Mouse (Mus musculus): Measurements from ENCODE around the gene Mall. TPM values are rescaled to one million over a fixed set of nuclear protein-coding genes. Genes with fewer than 3 reads are reported as not detected.

Gene Mall
- total RNA-seq (2014; rRNA removed) (0.46 and 1.3 TPM in 2 replicates), polyA plus RNA-seq (2015; fragmentation: Nextera tagmentation; extraction: Ambion mirVana) (0.34 and 0.52 TPM in 2 replicates)

DNA sequence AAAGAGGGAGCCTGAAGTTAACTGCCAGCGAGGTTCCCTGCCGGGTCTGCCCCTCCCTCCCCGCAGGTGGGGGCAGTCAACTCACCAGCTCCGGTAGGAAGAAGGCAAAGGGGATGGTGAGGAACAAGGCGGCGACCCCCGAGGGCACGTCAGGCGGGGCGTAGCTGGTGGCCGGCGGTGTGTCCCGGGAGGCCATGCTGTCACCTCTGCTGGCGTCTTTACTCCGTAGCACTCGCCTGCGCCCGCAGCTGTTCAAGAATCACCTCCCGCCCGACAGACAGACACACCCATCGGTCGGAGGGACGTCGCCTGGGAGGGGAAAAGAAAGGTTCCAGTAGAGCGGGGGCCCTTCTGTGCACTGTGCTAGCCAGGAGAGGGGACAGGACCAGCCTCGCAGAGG lies at the start of gene Mall:
Mall (minus strand) TSS at position 262 of the 400 bp plus-strand sequence.
- no peaks in the 10 kb centered on the region for H3K4me1 ChIP-seq (ENCODE audit: insufficient read depth)
- no peak for TF ChIP-seq CTCF (IDR thresholded peaks at IDR 0.05; ENCODE audit: low read depth)
- H3K9me3 ChIP-seq (ENCODE audit: low read length), result no peaks in the 10 kb centered on the region
- peaks cover 5% of the 10 kb centered on the region for H3K27me3 ChIP-seq (ENCODE audit: insufficient read depth, low read length)
- 0 out of 2 replicates have a peak within 1 kb of the TSS, but pooled peaks have one; percentile 17 for H3K4me2 ChIP-seq (ENCODE audit: low read depth)
- H3K4me3 ChIP-seq (ENCODE audit: low read depth, low read length), result no peak within 1 kb of the TSS
- H3K9ac ChIP-seq, result no peak within 1 kb of the TSS
- H3K36me3 ChIP-seq (ENCODE audit: insufficient read depth), result no peaks in the 10 kb centered on the region
- ATAC-seq (no peak), DNase-seq (no peak)
- no peak within 1 kb of the TSS for H3K27ac ChIP-seq (ENCODE audit: low read depth, low read length)
- WGBS, result 2% methylated on average over 26 of the region's 26 CpGs

DNA sequence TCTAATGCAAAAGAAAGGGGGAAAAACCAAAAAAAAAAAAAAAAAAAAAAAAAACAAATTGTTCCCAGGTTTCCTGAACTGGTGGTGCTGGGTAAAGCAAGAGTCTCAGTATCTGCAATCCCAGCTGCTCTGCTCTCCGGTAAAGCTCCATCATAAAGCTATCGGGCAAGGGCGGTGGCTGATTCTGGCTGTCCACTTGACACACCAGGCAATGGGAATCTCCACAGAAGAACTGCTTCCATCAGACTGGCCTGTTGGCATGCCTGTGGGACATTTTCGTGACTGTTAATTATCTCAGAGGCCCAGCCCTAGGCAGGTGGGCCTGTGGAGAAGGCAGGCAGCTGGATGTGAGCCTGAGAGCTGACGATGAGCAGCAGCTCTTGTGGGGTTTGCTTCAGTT lies 48.7 kb upstream of the Mall start:
- no peak for TF ChIP-seq CTCF (IDR thresholded peaks at IDR 0.05; ENCODE audit: low read depth)
- no peak for ATAC-seq

DNA sequence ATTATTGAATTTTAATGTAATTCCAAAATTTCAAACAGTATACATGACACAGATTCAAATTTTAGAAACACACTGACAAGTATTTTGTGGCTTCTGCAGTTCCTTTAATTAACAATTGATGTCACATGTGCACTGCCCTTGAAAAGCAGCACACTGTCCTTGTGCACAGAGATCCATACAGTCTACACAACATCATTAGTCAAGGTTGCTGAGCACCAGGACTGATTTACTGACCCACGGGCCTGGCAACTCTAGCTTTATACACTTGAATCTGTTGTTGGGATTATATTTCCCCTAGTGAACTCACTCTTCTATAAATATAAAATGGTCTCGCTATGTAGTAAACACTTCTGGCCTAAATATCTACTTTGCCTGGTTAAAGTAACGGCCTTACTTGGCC lies 45.3 kb upstream of the Mall start:
- ATAC-seq, result no peak

More for the DNA sequence above, 48.7 kb upstream of the Mall start:
- H3K36me3 ChIP-seq (ENCODE audit: insufficient read depth), result peaks cover 12% of the 10 kb centered on the region; the same call in 1 of the 2 replicates
- H3K4me1 ChIP-seq (ENCODE audit: insufficient read depth), result peaks cover 2% of the 10 kb centered on the region; the same call in 1 of the 2 replicates
- 90% methylated on average over 5 of the region's 5 CpGs for WGBS
- no peak overlapping the region for H3K4me3 ChIP-seq (ENCODE audit: low read depth, low read length)
- DNase-seq, result no peak
- no peaks in the 10 kb centered on the region for H3K27me3 ChIP-seq (ENCODE audit: insufficient read depth, low read length)
- no peak overlapping the region for H3K4me2 ChIP-seq (ENCODE audit: low read depth)
- H3K27ac ChIP-seq (ENCODE audit: low read depth, low read length), result no peak overlapping the region
- no peak overlapping the region for H3K9ac ChIP-seq
- H3K9me3 ChIP-seq (ENCODE audit: low read length), result no peaks in the 10 kb centered on the region

DNA sequence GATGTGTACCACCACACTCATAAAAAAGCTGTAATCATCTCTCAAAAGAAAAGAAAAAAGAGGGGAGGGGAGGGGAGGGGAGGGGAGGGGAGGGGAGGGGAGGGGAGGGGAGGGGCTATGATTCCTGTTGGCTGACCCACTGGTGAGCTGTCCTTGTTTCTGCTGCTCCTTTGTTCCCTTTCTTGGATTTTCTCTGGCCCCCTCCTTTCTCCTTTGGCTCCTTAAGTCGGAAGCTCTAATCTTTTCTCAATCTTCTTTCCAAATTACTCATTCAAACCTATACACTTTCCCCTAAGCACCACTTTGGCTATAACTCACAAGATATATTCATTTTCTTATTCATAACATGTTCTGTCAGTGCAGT lies 44.8 kb upstream of the Mall start:
- ATAC-seq, result peak; percentile 32; the same call in 1 of the 2 replicates
- WGBS, result 21% methylated on average over 1 of the region's 1 CpGs
- peaks cover 2% of the 10 kb centered on the region; the same call in 1 of the 2 replicates for H3K4me1 ChIP-seq (ENCODE audit: insufficient read depth)

More for the DNA sequence above, 45.3 kb upstream of the Mall start:
- TF ChIP-seq CTCF (IDR thresholded peaks at IDR 0.05; ENCODE audit: low read depth), result no peak
- H3K9ac ChIP-seq, result no peak overlapping the region
- no peaks in the 10 kb centered on the region for H3K27me3 ChIP-seq (ENCODE audit: insufficient read depth, low read length)
- peaks cover 19% of the 10 kb centered on the region for H3K36me3 ChIP-seq (ENCODE audit: insufficient read depth)
- DNase-seq, result no peak
- H3K27ac ChIP-seq (ENCODE audit: low read depth, low read length), result no peak overlapping the region
- H3K4me1 ChIP-seq (ENCODE audit: insufficient read depth), result peaks cover 2% of the 10 kb centered on the region; the same call in 1 of the 2 replicates
- no peak overlapping the region for H3K4me2 ChIP-seq (ENCODE audit: low read depth)
- H3K4me3 ChIP-seq (ENCODE audit: low read depth, low read length), result no peak overlapping the region
- 61% methylated on average over 3 of the region's 3 CpGs for WGBS
- no peaks in the 10 kb centered on the region for H3K9me3 ChIP-seq (ENCODE audit: low read length)

DNA sequence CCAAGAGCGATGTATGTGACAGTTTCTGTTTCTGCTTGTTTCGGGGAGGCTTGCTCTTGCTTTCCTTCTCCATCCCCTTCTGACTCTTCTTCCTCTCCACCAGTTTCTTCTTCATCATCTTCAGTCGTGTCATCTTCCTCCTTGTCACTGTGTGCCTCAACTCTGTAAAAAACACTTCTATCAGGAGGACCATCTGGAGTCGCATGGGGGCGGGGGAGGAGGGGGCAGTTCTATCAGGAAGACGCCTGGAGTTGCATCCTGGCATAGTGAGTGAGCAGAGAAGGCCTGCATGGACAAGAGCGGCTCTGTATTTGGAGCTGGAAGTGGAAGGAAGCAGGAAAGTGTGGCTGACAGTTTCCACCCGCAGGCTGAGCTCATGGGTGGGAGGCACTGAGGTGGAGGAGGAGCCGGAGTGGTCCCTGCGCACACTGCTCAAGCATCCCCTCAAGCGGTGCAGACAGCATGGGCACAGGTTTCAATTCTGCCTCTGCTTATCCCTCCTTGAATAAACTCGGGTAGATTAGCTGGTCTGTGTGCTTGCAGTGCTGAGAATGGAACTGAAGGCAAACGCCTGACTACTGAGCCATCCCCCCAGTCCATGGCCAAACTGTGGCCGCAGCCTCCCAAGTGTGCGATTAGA lies 44.3 kb upstream of the Mall start:
- peaks cover 2% of the 10 kb centered on the region; the same call in 1 of the 2 replicates for H3K4me1 ChIP-seq (ENCODE audit: insufficient read depth)
- H3K36me3 ChIP-seq (ENCODE audit: insufficient read depth), result peaks cover 17% of the 10 kb centered on the region
- no peaks in the 10 kb centered on the region for H3K27me3 ChIP-seq (ENCODE audit: insufficient read depth, low read length)
- ATAC-seq (peak; percentile 79), DNase-seq (no peak)
- 26% methylated on average over 15 of the region's 15 CpGs for WGBS
- no peaks in the 10 kb centered on the region for H3K9me3 ChIP-seq (ENCODE audit: low read length)
- no peak overlapping the region for H3K4me3 ChIP-seq (ENCODE audit: low read depth, low read length)
- H3K4me2 ChIP-seq (ENCODE audit: low read depth), result peak overlapping the region; percentile 9; the same call in 1 of the 2 replicates
- no peak overlapping the region for H3K9ac ChIP-seq
- H3K27ac ChIP-seq (ENCODE audit: low read depth, low read length), result no peak overlapping the region
- no peak for TF ChIP-seq CTCF (IDR thresholded peaks at IDR 0.05; ENCODE audit: low read depth)

More for the DNA sequence above, 44.8 kb upstream of the Mall start:
- Histone ChIP-seq H3K27me3 (ENCODE audit: insufficient read depth, low read length) (no peaks in the 10 kb centered on the region), H3K4me2 (ENCODE audit: low read depth) (no peak overlapping the region), H3K9me3 (ENCODE audit: low read length) (no peaks in the 10 kb centered on the region), H3K27ac (ENCODE audit: low read depth, low read length) (no peak overlapping the region), H3K36me3 (ENCODE audit: insufficient read depth) (peaks cover 19% of the 10 kb centered on the region), H3K4me3 (ENCODE audit: low read depth, low read length) (no peak overlapping the region), H3K9ac (no peak overlapping the region)
- DNase-seq, result no peak
- TF ChIP-seq CTCF (IDR thresholded peaks at IDR 0.05; ENCODE audit: low read depth), result no peak

DNA sequence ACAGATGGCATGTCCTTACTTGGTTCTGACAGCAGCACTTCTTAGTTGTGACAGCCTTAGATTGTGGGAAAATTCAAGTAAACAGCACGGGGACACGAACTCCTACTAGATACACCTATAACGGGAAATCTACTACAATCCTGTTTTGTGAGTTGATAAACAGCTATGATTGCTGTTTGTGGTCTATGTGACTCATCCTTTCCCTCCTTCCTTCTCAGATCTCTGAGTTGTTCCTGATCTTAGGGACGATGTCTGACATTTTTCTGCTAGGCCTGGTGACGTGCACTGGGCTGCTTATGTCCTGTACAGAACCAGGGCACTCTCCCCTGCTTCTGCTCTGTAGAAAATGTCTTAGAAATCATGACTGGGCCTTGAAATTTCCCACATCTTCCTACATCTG lies 31.9 kb upstream of the Mall start:
- DNase-seq (no peak), ATAC-seq (no peak)
- Histone ChIP-seq H3K4me2 (ENCODE audit: low read depth) (no peak overlapping the region), H3K27ac (ENCODE audit: low read depth, low read length) (no peak overlapping the region), H3K36me3 (ENCODE audit: insufficient read depth) (peaks cover 23% of the 10 kb centered on the region), H3K4me1 (ENCODE audit: insufficient read depth) (0 out of 2 replicates have a peak, but pooled peaks cover 5% of the 10 kb centered on the region), H3K9ac (no peak overlapping the region), H3K4me3 (ENCODE audit: low read depth, low read length) (no peak overlapping the region), H3K9me3 (ENCODE audit: low read length) (no peaks in the 10 kb centered on the region), H3K27me3 (ENCODE audit: insufficient read depth, low read length) (no peaks in the 10 kb centered on the region)
- WGBS, result 88% methylated on average over 5 of the region's 5 CpGs
- no peak for TF ChIP-seq CTCF (IDR thresholded peaks at IDR 0.05; ENCODE audit: low read depth)

DNA sequence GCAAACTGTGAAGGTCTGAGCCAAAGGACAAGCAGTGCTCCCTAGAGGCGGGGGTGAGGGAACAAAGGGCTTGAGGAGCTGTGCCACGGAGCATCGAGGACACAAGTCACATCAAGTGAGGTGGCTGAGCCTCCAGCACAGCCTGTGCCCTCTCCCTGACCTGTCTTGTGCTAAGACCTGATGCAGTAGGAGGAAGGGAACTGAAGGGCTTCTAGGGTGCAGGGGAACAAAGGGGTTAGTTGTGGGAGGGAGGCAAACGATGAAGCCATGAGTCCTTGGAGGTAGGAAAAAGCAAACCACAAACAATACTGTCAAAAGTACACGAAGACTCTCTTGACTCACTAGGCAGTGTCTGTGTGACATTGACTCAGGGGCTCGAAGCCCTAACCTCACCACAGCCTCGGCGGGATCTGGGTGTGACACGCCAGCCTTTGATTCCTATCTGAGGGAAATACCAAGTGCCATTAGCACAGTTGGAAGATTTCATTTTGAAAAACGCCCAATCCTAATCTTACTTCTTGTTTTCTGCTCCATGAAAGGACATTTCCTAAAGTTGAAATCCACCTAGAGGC lies 30.8 kb upstream of the Mall start:
- no peak for ATAC-seq
- Histone ChIP-seq H3K9ac (no peak overlapping the region), H3K4me3 (ENCODE audit: low read depth, low read length) (no peak overlapping the region), H3K27me3 (ENCODE audit: insufficient read depth, low read length) (no peaks in the 10 kb centered on the region), H3K9me3 (ENCODE audit: low read length) (no peaks in the 10 kb centered on the region), H3K27ac (ENCODE audit: low read depth, low read length) (no peak overlapping the region), H3K4me2 (ENCODE audit: low read depth) (no peak overlapping the region), H3K36me3 (ENCODE audit: insufficient read depth) (peaks cover 23% of the 10 kb centered on the region), H3K4me1 (ENCODE audit: insufficient read depth) (0 out of 2 replicates have a peak, but pooled peaks cover 5% of the 10 kb centered on the region)
- 83% methylated on average over 10 of the region's 10 CpGs for WGBS
- no peak for DNase-seq
- no peak for TF ChIP-seq CTCF (IDR thresholded peaks at IDR 0.05; ENCODE audit: low read depth)
